Comparison of ENCODE assay signal across 8 mouse cellular contexts in genomic region chr19:48090393-48090792, GRCm38 (mm10).
DNase-seq lines count a peak whose midpoint lies in the region; ATAC-seq and TF ChIP-seq lines count a peak whose summit lies in the region.
"Had no signal": no experiment of that assay in that cellular context is flagged by ENCODE, and none has a peak within 500 bp of the region (broad histone marks: within the 10 kb centered on the region; RNA-seq: fewer than 3 reads in every experiment).

No protein-coding gene starts in this region.

- dilution Hi-C loops in CH12.LX (cut with MboI; ENCODE audit: extremely low pct_ligation_motif_present, extremely low pct_unique_long_range_greater_than_20kb, low sequenced_read_pairs) = no loop called here

- H3K9me3 ChIP-seq in hindbrain, embryonic 11.5 days (ENCODE audit: control insufficient read depth, low read length) = no peaks in the 10 kb centered on the region
- H3K9me3 ChIP-seq in hindbrain, embryonic 16.5 days (ENCODE audit: control insufficient read depth, low read length) = no peaks in the 10 kb centered on the region; the same call in 1 of the 2 replicates
- H3K9me3 ChIP-seq in CH12.LX (replicated peaks; ENCODE audit: low read length) (no peaks in the 10 kb centered on the region), MEL (replicated peaks; ENCODE audit: insufficient read depth, low read length) (no peaks in the 10 kb centered on the region)

- 33% methylated on average over 3 of the region's 3 CpGs for WGBS in hindbrain, embryonic 11.5 days
- 27% methylated on average over 3 of the region's 3 CpGs for WGBS in hindbrain, embryonic 16.5 days

- in situ Hi-C loops in CH12.LX (cut with MboI; ENCODE audit: low pct_ligation_motif_present, low pct_unique_long_range_greater_than_20kb, low sequenced_read_pairs) = no loop called here

- no peak overlapping the region for H3K9ac ChIP-seq in hindbrain, embryonic 11.5 days (ENCODE audit: low read depth, low read length)
- no peak overlapping the region for H3K9ac ChIP-seq in hindbrain, embryonic 16.5 days (ENCODE audit: low read depth, low read length)
- H3K9ac ChIP-seq in CH12.LX (ENCODE audit: insufficient read depth, low read depth) (no peak overlapping the region), MEL (ENCODE audit: control insufficient read depth, low read depth, low read length, poor library complexity, severe bottlenecking) (no peak overlapping the region)
- H3K9ac ChIP-seq: embryonic facial prominence, embryonic 13.5 days had no signal

- TF ChIP-seq EP300 in CH12.LX (IDR thresholded peaks at IDR 0.05; ENCODE audit: low read length) (no peak), MEL (IDR thresholded peaks at IDR 0.05; ENCODE audit: low read depth in 1 of 2, low read length in 2 of 2) (no peak)

- H3K27me3 ChIP-seq in hindbrain, embryonic 11.5 days (ENCODE audit: control insufficient read depth, insufficient read depth, low read length) = no peaks in the 10 kb centered on the region
- no peaks in the 10 kb centered on the region for H3K27me3 ChIP-seq in hindbrain, embryonic 16.5 days (replicated peaks; ENCODE audit: control insufficient read depth, insufficient read depth, low read length)
- H3K27me3 ChIP-seq in CH12.LX (replicated peaks) = peaks cover 38% of the 10 kb centered on the region
- no peaks in the 10 kb centered on the region for H3K27me3 ChIP-seq in MEL (ENCODE audit: control insufficient read depth in 1 of 2, insufficient read depth in 2 of 2, low read length in 2 of 2)
- H3K27me3 ChIP-seq: embryonic facial prominence, embryonic 13.5 days had no signal

- no peak for ATAC-seq in hindbrain, embryonic 11.5 days (ENCODE audit: low FRiP score)
- no peak for ATAC-seq in hindbrain, embryonic 16.5 days

- no peaks in the 10 kb centered on the region for H3K36me3 ChIP-seq in hindbrain, embryonic 11.5 days (ENCODE audit: control insufficient read depth, insufficient read depth, low read length)
- H3K36me3 ChIP-seq in hindbrain, embryonic 16.5 days (ENCODE audit: control insufficient read depth, insufficient read depth, low read length) = no peaks in the 10 kb centered on the region
- H3K36me3 ChIP-seq in CH12.LX (replicated peaks in 1 of 2; ENCODE audit: control insufficient read depth in 1 of 2, insufficient read depth in 1 of 2, low read length in 1 of 2) (no peaks in the 10 kb centered on the region), MEL (ENCODE audit: control insufficient read depth in 1 of 2, insufficient read depth in 2 of 2, low read length in 2 of 2) (no peaks in the 10 kb centered on the region)
- H3K36me3 ChIP-seq: embryonic facial prominence, embryonic 13.5 days had no signal

- TF ChIP-seq CTCF in CH12.LX (conservative IDR thresholded peaks at IDR 0.05 in 1 of 2, IDR thresholded peaks at IDR 0.05 in 1 of 2; ENCODE audit: low read depth in 2 of 2, low read length in 2 of 2) = peak; percentile 20 to 45; a peak in 3 of 4 replicates
- TF ChIP-seq CTCF in MEL (IDR thresholded peaks at IDR 0.05 in 2 of 3, conservative IDR thresholded peaks at IDR 0.05 in 1 of 3; ENCODE audit: control insufficient read depth in 1 of 3, insufficient read depth in 1 of 3, low read depth in 2 of 3, low read length in 3 of 3, poor library complexity in 1 of 3, severe bottlenecking in 1 of 3) = no peak

- no peak overlapping the region for H3K4me3 ChIP-seq in hindbrain, embryonic 11.5 days (ENCODE audit: low read depth, low read length)
- no peak overlapping the region for H3K4me3 ChIP-seq in hindbrain, embryonic 16.5 days (ENCODE audit: low read length)
- H3K4me3 ChIP-seq in CH12.LX (replicated peaks in 1 of 3; ENCODE audit: low read depth in 2 of 3, low read length in 2 of 3, poor library complexity in 1 of 3) (no peak overlapping the region), MEL (ENCODE audit: control insufficient read depth in 1 of 2, insufficient read depth in 1 of 2, low read depth in 2 of 2, low read length in 2 of 2) (no peak overlapping the region)
- H3K4me3 ChIP-seq: embryonic facial prominence, embryonic 13.5 days had no signal

- H3K4me1 ChIP-seq in hindbrain, embryonic 11.5 days (replicated peaks; ENCODE audit: control insufficient read depth, insufficient read depth, low read length) = no peaks in the 10 kb centered on the region
- H3K4me1 ChIP-seq in hindbrain, embryonic 16.5 days (ENCODE audit: control insufficient read depth, insufficient read depth, low read depth, low read length) = no peaks in the 10 kb centered on the region
- H3K4me1 ChIP-seq in CH12.LX (ENCODE audit: control insufficient read depth in 1 of 2, insufficient read depth in 2 of 2) = no peaks in the 10 kb centered on the region
- H3K4me1 ChIP-seq in MEL (ENCODE audit: control insufficient read depth in 1 of 2, insufficient read depth in 2 of 2, low read length in 2 of 2) = no peaks in the 10 kb centered on the region
- H3K4me1 ChIP-seq: embryonic facial prominence, embryonic 13.5 days had no signal

- H3K79me2 ChIP-seq in CH12.LX (replicated peaks; ENCODE audit: control insufficient read depth, extremely low read depth, insufficient read depth, poor library complexity, severe bottlenecking) = no peaks in the 10 kb centered on the region
- no peaks in the 10 kb centered on the region for H3K79me2 ChIP-seq in MEL (ENCODE audit: control insufficient read depth, insufficient read depth, low read length, poor library complexity)

- H3K4me2 ChIP-seq in hindbrain, embryonic 11.5 days (replicated peaks; ENCODE audit: low read depth, low read length) = no peak overlapping the region
- H3K4me2 ChIP-seq in hindbrain, embryonic 16.5 days (ENCODE audit: low read length) = no peak overlapping the region
- H3K4me2 ChIP-seq in CH12.LX (ENCODE audit: insufficient read depth, low read depth, poor library complexity, severe bottlenecking) = no peak overlapping the region
- H3K4me2 ChIP-seq: embryonic facial prominence, embryonic 13.5 days had no signal

- TF ChIP-seq RAD21 in CH12.LX (IDR thresholded peaks at IDR 0.05; ENCODE audit: low read depth, low read length) = peak; percentile 7
- TF ChIP-seq RAD21 in MEL (IDR thresholded peaks at IDR 0.05; ENCODE audit: low read depth, low read length) = no peak

- TF ChIP-seq POLR2A in CH12.LX (IDR thresholded peaks at IDR 0.05; ENCODE audit: low read depth, low read length) = no peak
- TF ChIP-seq POLR2A in MEL (IDR thresholded peaks at IDR 0.05; ENCODE audit: control insufficient read depth in 1 of 2, insufficient read depth in 1 of 2, low read depth in 1 of 2, low read length in 2 of 2, poor library complexity in 1 of 2) = no peak

- H3K27ac ChIP-seq in hindbrain, embryonic 11.5 days (ENCODE audit: low read depth, low read length) = no peak overlapping the region
- no peak overlapping the region for H3K27ac ChIP-seq in hindbrain, embryonic 16.5 days (ENCODE audit: low read depth, low read length)
- H3K27ac ChIP-seq in CH12.LX (ENCODE audit: insufficient read depth, low read depth) (no peak overlapping the region), MEL (ENCODE audit: control insufficient read depth, low read depth, low read length) (no peak overlapping the region)
- H3K27ac ChIP-seq: embryonic facial prominence, embryonic 13.5 days had no signal

- peak; percentile 50 for DNase-seq in hindbrain, embryonic 11.5 days (ENCODE audit: low spot score)
- peak; percentile 24 for DNase-seq in CH12.LX (ENCODE audit: extremely low read depth)
- DNase-seq in MEL (ENCODE audit: low read depth, low spot score) = peak; percentile 6
- DNase-seq in forelimb bud, embryonic 11.5 days (ENCODE audit: low read depth, low spot score) = peak; percentile 42
- DNase-seq in lung, postnatal 14 days = peak; percentile 44
- DNase-seq in c-Kit-positive CD71-positive TER-119-positive erythroid progenitor cells, embryonic 14.5 days (ENCODE audit: low spot score) = no peak

TF ChIP-seq in CH12.LX, 34 proteins besides CTCF, POLR2A, EP300 and RAD21:
- TF ChIP-seq MXI1 (IDR thresholded peaks at IDR 0.05; ENCODE audit: low read depth, low read length) = no peak
- TF ChIP-seq SMC3 (IDR thresholded peaks at IDR 0.05; ENCODE audit: low read depth, low read length) = peak; percentile 22
- TF ChIP-seq MAZ (IDR thresholded peaks at IDR 0.05; ENCODE audit: low read depth, low read length) = no peak
- TF ChIP-seq JUN (IDR thresholded peaks at IDR 0.05; ENCODE audit: insufficient read depth, low read depth, low read length) = no peak

TF ChIP-seq in MEL, 35 proteins besides CTCF, POLR2A, EP300 and RAD21:
- TF ChIP-seq HCFC1 (IDR thresholded peaks at IDR 0.05; ENCODE audit: low read depth, low read length) (no peak), TBP (IDR thresholded peaks at IDR 0.05; ENCODE audit: low read depth, low read length) (no peak), CHD1 (IDR thresholded peaks at IDR 0.05; ENCODE audit: low read depth, low read length) (no peak), ZMIZ1 (IDR thresholded peaks at IDR 0.05; ENCODE audit: low read depth, low read length) (no peak), RCOR1 (IDR thresholded peaks at IDR 0.05; ENCODE audit: low read depth, low read length) (no peak), POLR2AphosphoS5 (IDR thresholded peaks at IDR 0.05; ENCODE audit: borderline replicate concordance, low read depth, low read length) (no peak), MXI1 (IDR thresholded peaks at IDR 0.05; ENCODE audit: low read depth, low read length) (no peak), TAL1 (IDR thresholded peaks at IDR 0.05; ENCODE audit: low read length) (no peak), SIN3A (IDR thresholded peaks at IDR 0.05; ENCODE audit: low read length) (no peak), TCF12 (IDR thresholded peaks at IDR 0.05; ENCODE audit: low read depth, low read length) (no peak), BHLHE40 (IDR thresholded peaks at IDR 0.05; ENCODE audit: borderline replicate concordance, low read depth, low read length) (no peak), KAT2A (conservative IDR thresholded peaks at IDR 0.05; ENCODE audit: low read depth, low read length) (no peak), NRF1 (IDR thresholded peaks at IDR 0.05; ENCODE audit: insufficient read depth, low read depth, low read length, poor library complexity, severe bottlenecking) (no peak), MAX (IDR thresholded peaks at IDR 0.05; ENCODE audit: low read length) (no peak), CHD2 (IDR thresholded peaks at IDR 0.05; ENCODE audit: low read length) (no peak), GABPA (IDR thresholded peaks at IDR 0.05; ENCODE audit: low read depth, low read length) (no peak), MAFK (IDR thresholded peaks at IDR 0.05; ENCODE audit: borderline replicate concordance, low read depth, low read length) (no peak), GATA1 (IDR thresholded peaks at IDR 0.05; ENCODE audit: low read depth, low read length) (no peak)
TF ChIP-seq in MEL: peak in this region for 0.

Comparison
In these comparisons a context has a peak if more than half of its experiments do, and no peak if none do; other contexts are left out.
1. CTCF ChIP-seq: peak in CH12.LX (2 of 2); none in MEL (0 of 3).